Mouse (Mus musculus) brain, embryonic 14.5 days (tissue): ENCODE measurements around the gene Pax5.

ENCODE experiments used
- CTCF ChIP-seq: fragments of 200-500 bp; IDR thresholded peaks from 2 replicates; pipeline ENCODE4 v1.5.1; 2012; ENCODE audit warnings: inconsistent platforms, mild to moderate bottlenecking, moderate library complexity, borderline replicate concordance; ENCODE audit not compliant: insufficient read depth, insufficient read length; ENCODE audit errors: extremely low read depth
- POLR2A ChIP-seq: fragments of 200-500 bp; IDR thresholded peaks from 2 replicates; pipeline ENCODE4 v1.6.1; 2012; ENCODE audit warnings: mild to moderate bottlenecking, inconsistent platforms, borderline replicate concordance; ENCODE audit not compliant: poor library complexity, insufficient read depth, insufficient read length, severe bottlenecking; ENCODE audit errors: extremely low read depth

DNA sequence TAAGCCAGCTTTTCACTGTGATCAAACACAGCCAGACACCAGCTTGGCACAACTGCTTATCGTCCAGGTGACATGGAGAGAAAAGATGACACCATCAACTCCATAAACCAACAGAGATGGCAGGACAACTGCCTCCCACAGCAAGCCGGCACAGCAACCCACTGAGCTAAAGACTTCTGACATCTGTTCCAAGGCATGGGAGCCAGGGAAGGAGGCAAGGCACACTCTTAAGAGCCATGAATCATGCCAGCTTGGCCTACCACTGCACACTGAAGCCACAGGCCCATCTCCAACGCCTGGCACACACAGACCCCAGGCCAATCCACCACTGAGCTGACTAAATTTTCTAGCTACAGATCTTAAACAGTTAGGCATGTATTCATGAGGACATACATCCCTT lies 32.3 kb downstream of the Pax5 start:
- TF ChIP-seq POLR2A (no peak), CTCF (no peak)
